Mouse (Mus musculus) stomach, embryonic 15.5 days (tissue): ENCODE measurements around the gene Olfr812. TPM values are rescaled to one million over a fixed set of nuclear protein-coding genes. Genes with fewer than 3 reads are reported as not detected.
"Not testable (repeated sequence)": the region's sequence is repeated elsewhere in the genome, so short reads cannot be mapped to it uniquely, and the experiment has no call there.

Source experiments
- ATAC-seq: fragments of 200-750 bp; cut with Nextera tagmentation; 2 replicates; pipeline ENCODE4 v1.8.0; 2017; ENCODE audit warnings: low read depth, moderate number of reproducible peaks, moderate TSS enrichment; ENCODE audit not compliant: insufficient read depth, low FRiP score
- H3K27ac ChIP-seq: fragments of 300-500 bp; sonication (generic); 2 replicates; pipeline ENCODE4 v1.5.1; 2015; ENCODE audit warnings: mild to moderate bottlenecking, inconsistent platforms
- H3K27me3 ChIP-seq: fragments of 300-500 bp; sonication (generic); replicated peaks from 2 replicates; pipeline ENCODE4 v1.6.1; 2015; ENCODE audit warnings: inconsistent platforms
- H3K36me3 ChIP-seq: fragments of 300-500 bp; sonication (generic); 2 replicates; pipeline ENCODE4 v1.6.1; 2015; ENCODE audit warnings: inconsistent platforms
- H3K4me1 ChIP-seq: fragments of 300-500 bp; sonication (generic); 2 replicates; pipeline ENCODE4 v1.6.1; 2015; ENCODE audit warnings: inconsistent platforms
- H3K4me2 ChIP-seq: fragments of 300-500 bp; sonication (generic); 2 replicates; pipeline ENCODE4 v1.6.1; 2015; ENCODE audit warnings: mild to moderate bottlenecking, inconsistent platforms
- H3K4me3 ChIP-seq: fragments of 300-500 bp; sonication (generic); replicated peaks from 2 replicates; pipeline ENCODE4 v1.5.1; 2015; ENCODE audit warnings: inconsistent platforms
- H3K9ac ChIP-seq: fragments of 300-500 bp; sonication (generic); 2 replicates; pipeline ENCODE4 v1.6.1; 2015; ENCODE audit warnings: inconsistent platforms
- H3K9me3 ChIP-seq: fragments of 300-500 bp; sonication (generic); 2 replicates; pipeline ENCODE4 v1.6.1; 2016; ENCODE audit warnings: inconsistent platforms
- WGBS: fragments of 180-500 bp; shearing (Covaris S2); methylation state at CpG from one replicate; pipeline ENCODE4 v1.1.7; 2015; 5-methylcytosine and 5-hydroxymethylcytosine counted together
- polyA plus RNA-seq: library from polyadenylated mRNA; unstranded; fragments of >200 nt; fragmentation: Nextera tagmentation; extraction: Ambion mirVana; gene quantifications from 2 replicates; pipeline ENCODE4 v1.2.1, GENCODE M21; 2015

Gene Olfr812
- polyA plus RNA-seq: not detected in 2 replicates

DNA sequence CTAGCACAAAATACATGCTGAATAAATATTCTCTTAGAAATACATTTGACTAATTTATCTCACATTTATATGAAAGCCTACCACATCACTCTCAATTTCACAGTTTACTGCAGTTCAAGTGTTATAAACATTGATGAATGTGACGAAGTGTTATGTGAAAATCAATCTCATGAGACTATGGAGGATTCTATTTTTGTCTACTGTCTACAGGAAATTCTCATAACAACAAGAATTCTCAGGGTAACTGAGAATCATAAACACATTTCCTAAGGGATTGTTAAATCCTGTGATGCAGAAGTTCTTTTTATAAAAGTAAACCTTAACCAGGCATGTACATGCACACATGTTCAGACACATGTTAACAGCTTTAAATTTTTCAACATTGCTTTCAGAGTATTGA is at the start of gene Olfr812:
Olfr812 (minus strand) TSS at position 101 of the 400 bp plus-strand sequence.
- H3K9me3 ChIP-seq: no peaks in the 10 kb centered on the region
- no peak within 1 kb of the TSS for H3K27ac ChIP-seq
- ATAC-seq: no peak
- 58% methylated on average over 1 of the region's 1 CpGs for WGBS
- H3K9ac ChIP-seq: no peak within 1 kb of the TSS
- H3K36me3 ChIP-seq: no peaks in the 10 kb centered on the region
- no peaks in the 10 kb centered on the region for H3K4me1 ChIP-seq
- no peak within 1 kb of the TSS for H3K4me3 ChIP-seq
- no peaks in the 10 kb centered on the region for H3K27me3 ChIP-seq
- H3K4me2 ChIP-seq: no peak within 1 kb of the TSS

DNA sequence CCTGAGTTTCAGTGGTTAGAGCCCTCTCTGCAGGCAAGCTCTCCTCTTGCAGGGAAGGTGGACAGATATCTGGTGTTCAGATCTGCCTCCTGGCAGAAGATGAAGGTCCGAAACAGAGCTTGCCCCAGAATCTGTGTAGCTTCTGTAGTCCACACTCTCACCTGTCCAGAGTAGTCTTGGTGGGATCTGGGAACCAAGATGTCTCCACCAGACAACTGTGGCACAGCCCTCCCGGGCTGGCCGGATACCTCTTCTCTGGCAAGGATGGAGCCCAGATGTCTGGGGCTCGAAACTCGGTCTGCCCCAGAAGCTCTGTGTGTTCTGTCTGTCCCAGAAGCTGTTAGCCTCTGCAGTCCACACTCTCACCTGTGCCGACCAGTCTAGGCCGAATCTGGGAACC is 40.0 kb upstream of the Olfr812 start:
- ATAC-seq: no peak
- Histone ChIP-seq H3K4me3 (no peak overlapping the region), H3K4me1 (no peaks in the 10 kb centered on the region), H3K27ac (no peak overlapping the region), H3K9ac (no peak overlapping the region), H3K4me2 (no peak overlapping the region), H3K36me3 (no peaks in the 10 kb centered on the region), H3K9me3 (no peaks in the 10 kb centered on the region), H3K27me3 (no peaks in the 10 kb centered on the region)
- 91% methylated on average over 7 of the region's 7 CpGs for WGBS

DNA sequence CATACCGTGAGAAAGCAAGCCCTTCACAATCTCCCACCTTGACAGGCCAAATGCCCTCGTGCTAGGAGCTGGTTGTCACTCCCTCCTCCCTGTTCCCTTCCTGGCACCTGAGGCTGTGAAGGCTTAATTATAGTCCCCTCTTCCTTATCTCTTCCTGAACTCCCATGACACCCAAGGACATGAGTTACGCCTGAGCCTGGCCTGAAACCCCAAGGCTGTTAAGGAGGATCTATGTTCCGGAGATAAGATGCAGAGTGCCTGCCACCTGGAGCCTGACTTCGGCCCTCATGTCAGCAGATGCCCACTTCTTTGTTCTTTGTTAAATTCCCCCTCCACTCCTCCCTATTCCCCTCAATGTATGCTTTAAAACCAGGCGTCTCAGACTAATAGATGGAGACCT is 39.6 kb upstream of the Olfr812 start:
- H3K4me2 ChIP-seq, H3K36me3 ChIP-seq, ATAC-seq, H3K4me1 ChIP-seq, H3K9ac ChIP-seq, H3K9me3 ChIP-seq, H3K27me3 ChIP-seq, H3K4me3 ChIP-seq, H3K27ac ChIP-seq: not testable (repeated sequence)
- 78% methylated on average over 6 of the region's 6 CpGs for WGBS

DNA sequence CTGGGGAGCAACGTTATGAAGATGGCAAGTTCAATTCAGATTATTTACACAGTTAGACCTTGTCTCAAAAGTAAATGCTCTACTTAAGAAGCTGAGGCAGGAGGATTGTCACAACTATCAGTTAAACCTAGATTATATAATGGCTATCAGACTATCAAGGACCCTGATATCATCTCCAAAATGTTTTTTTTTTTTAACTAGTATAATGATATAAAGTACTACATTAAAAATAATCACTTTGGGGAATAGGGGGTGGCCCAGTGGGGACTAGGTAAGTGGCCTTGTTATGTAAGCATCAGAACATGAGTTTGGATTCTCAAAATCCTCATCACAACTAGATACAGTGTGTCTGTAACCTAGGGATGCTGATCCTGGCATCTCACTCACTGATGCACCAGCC is 33.9 kb upstream of the Olfr812 start, which contains the start of gene Olfr814:
Olfr814 (minus strand) TSS at position 101 of the 400 bp plus-strand sequence.
- H3K9me3 ChIP-seq, H3K36me3 ChIP-seq, ATAC-seq, H3K4me3 ChIP-seq, H3K9ac ChIP-seq, H3K4me2 ChIP-seq, H3K4me1 ChIP-seq, H3K27me3 ChIP-seq, H3K27ac ChIP-seq: not testable (repeated sequence)
- WGBS: 43% methylated on average over 1 of the region's 1 CpGs

DNA sequence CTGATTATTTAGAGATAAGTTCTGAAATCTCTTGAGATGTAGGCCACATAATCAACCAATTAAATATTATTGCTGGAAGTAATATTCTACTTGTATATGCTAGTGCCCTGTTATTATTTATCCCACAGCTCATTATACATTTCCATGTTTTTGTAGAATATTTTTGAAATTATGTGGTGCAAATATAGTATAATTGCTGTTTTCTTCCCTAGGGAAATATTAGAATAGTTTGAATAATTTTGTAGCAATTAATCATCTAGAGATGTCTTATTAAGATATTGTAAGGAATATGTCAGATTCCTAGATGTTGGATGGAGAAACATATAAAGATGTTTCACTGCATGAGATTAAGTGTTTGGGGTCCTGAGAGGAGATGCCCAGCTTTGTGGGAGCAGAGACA is 9.2 kb upstream of the Olfr812 start, which contains the start of gene Olfr813:
Olfr813 (plus strand) TSS at position 301 of the 400 bp plus-strand sequence.
- Histone ChIP-seq H3K27me3 (no peaks in the 10 kb centered on the region), H3K9me3 (no peaks in the 10 kb centered on the region), H3K4me1 (no peaks in the 10 kb centered on the region), H3K4me2 (no peak within 1 kb of the TSS), H3K27ac (no peak within 1 kb of the TSS), H3K4me3 (no peak within 1 kb of the TSS), H3K36me3 (no peaks in the 10 kb centered on the region), H3K9ac (no peak within 1 kb of the TSS)
- ATAC-seq: no peak

DNA sequence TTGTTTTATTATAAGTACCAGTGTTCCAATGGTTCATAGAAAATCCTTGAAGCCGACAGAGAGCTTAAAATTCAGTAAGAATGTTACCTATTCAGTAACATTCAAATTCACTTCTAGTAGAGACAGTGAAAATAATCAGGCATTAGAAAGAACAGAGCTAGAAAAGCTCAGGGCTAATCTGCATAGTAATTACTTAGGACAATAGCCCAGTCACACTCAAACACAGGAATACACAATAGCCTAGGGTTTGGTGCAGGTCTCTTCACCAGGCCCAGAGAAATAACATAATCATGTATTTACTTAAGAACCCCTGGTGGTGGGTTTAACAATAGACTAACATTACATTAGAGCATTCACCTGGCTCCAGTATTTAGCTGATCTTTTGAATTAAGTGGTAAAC is 1.4 kb upstream of the Olfr812 start:
- Histone ChIP-seq H3K27me3 (no peaks in the 10 kb centered on the region), H3K9me3 (no peaks in the 10 kb centered on the region), H3K4me1 (no peaks in the 10 kb centered on the region), H3K4me2 (no peak overlapping the region), H3K9ac (no peak overlapping the region), H3K27ac (no peak overlapping the region), H3K36me3 (no peaks in the 10 kb centered on the region), H3K4me3 (no peak overlapping the region)
- WGBS: 79% methylated on average over 1 of the region's 1 CpGs
- no peak for ATAC-seq

DNA sequence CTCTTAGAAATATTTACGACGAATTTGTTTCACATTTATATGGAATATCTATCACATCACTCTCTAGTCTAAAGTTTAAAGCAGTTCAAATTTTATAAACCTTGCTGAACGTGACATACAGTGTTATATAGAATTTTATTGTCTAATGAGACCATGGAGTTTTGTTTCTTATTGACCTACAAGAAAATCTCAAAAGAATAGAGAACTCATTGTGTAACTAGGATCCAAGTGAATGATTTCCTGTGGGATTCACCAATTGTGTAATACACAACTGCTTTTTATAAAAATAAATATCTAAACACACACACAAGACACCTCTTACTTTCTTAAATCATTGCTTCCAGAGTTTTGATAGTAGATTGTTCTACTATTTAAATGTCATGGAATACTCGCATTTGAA is 41.6 kb downstream of the Olfr812 start, which contains the start of gene Olfr811:
Olfr811 (minus strand) TSS at position 101 of the 400 bp plus-strand sequence.
- 79% methylated on average over 4 of the region's 4 CpGs for WGBS
- Histone ChIP-seq H3K9ac (no peak within 1 kb of the TSS), H3K36me3 (no peaks in the 10 kb centered on the region), H3K27me3 (no peaks in the 10 kb centered on the region), H3K9me3 (no peaks in the 10 kb centered on the region), H3K27ac (no peak within 1 kb of the TSS), H3K4me1 (no peaks in the 10 kb centered on the region), H3K4me2 (no peak within 1 kb of the TSS), H3K4me3 (no peak within 1 kb of the TSS)
- ATAC-seq: no peak

DNA sequence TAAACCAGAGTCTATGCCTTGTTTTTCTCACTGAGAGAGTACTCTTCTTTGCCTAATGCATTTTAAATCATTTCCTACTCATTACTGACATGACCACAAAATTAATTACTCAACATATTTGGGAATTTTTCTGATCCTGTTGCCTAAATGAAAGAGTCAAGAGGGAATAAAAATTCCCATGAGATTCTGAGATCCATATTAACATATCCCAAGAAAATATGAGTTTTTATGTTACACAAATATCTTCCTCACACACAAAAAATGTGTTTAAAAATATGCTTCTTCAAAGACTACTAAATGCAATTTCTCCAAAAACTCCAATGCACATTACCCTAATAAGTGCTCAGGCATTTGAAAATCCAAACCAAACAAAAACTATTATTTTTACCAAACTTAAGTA is 51.1 kb downstream of the Olfr812 start, which contains the start of gene Olfr810:
Olfr810 (minus strand) TSS at position 101 of the 400 bp plus-strand sequence.
- ATAC-seq: no peak
- Histone ChIP-seq H3K4me1 (no peaks in the 10 kb centered on the region), H3K36me3 (no peaks in the 10 kb centered on the region), H3K27ac (no peak within 1 kb of the TSS), H3K9me3 (no peaks in the 10 kb centered on the region), H3K4me2 (no peak within 1 kb of the TSS), H3K4me3 (no peak within 1 kb of the TSS), H3K9ac (no peak within 1 kb of the TSS), H3K27me3 (no peaks in the 10 kb centered on the region)

Other genes with a start within 250 kb of the Olfr812 start
- gene Olfr796, start 233.5 kb downstream of the Olfr812 start, polyA plus RNA-seq: not detected in 2 replicates
- gene Olfr798, start 218.2 kb downstream of the Olfr812 start, polyA plus RNA-seq: not detected in 2 replicates
- gene Olfr799, start 208.6 kb downstream of the Olfr812 start, polyA plus RNA-seq: not detected in 2 replicates
- gene Olfr800, start 188.4 kb downstream of the Olfr812 start, polyA plus RNA-seq: not detected in 2 replicates
- not detected in 2 replicates for gene Olfr801, start 172.2 kb downstream of the Olfr812 start, polyA plus RNA-seq
- gene Olfr802, start 157.9 kb downstream of the Olfr812 start, polyA plus RNA-seq: not detected in 2 replicates
- gene Olfr803, start 151.8 kb downstream of the Olfr812 start, polyA plus RNA-seq: not detected in 2 replicates
- not detected in 2 replicates for gene Olfr804, start 142.9 kb downstream of the Olfr812 start, polyA plus RNA-seq
- not detected in 2 replicates for gene Olfr805, start 116.7 kb downstream of the Olfr812 start, polyA plus RNA-seq
- gene Olfr806, start 104.2 kb downstream of the Olfr812 start, polyA plus RNA-seq: not detected in 2 replicates
- gene Olfr807, start 88.3 kb downstream of the Olfr812 start, polyA plus RNA-seq: not detected in 2 replicates
- not detected in 2 replicates for gene Olfr808, start 80.6 kb downstream of the Olfr812 start, polyA plus RNA-seq
- not detected in 2 replicates for gene Olfr809, start 71.5 kb downstream of the Olfr812 start, polyA plus RNA-seq
- gene Olfr810, start 51.2 kb downstream of the Olfr812 start, polyA plus RNA-seq: not detected in 2 replicates
- not detected in 2 replicates for gene Olfr811, start 41.7 kb downstream of the Olfr812 start, polyA plus RNA-seq
- gene Olfr813, start 9.3 kb upstream of the Olfr812 start, polyA plus RNA-seq: not detected in 2 replicates
- gene Olfr814, start 33.8 kb upstream of the Olfr812 start, polyA plus RNA-seq: not detected in 2 replicates
- not detected in 2 replicates for gene Olfr815, start 59.8 kb upstream of the Olfr812 start, polyA plus RNA-seq
- gene Olfr816, start 69.5 kb upstream of the Olfr812 start, polyA plus RNA-seq: not detected in 2 replicates
- not detected in 2 replicates for gene Olfr818, start 103.0 kb upstream of the Olfr812 start, polyA plus RNA-seq
- not detected in 2 replicates for gene Olfr819, start 121.2 kb upstream of the Olfr812 start, polyA plus RNA-seq
- not detected in 2 replicates for gene Olfr247, start 130.0 kb upstream of the Olfr812 start, polyA plus RNA-seq
- gene Gm10310, start 139.0 kb upstream of the Olfr812 start, polyA plus RNA-seq: not detected in 2 replicates
- gene Olfr820, start 166.5 kb upstream of the Olfr812 start, polyA plus RNA-seq: not detected in 2 replicates
- gene Olfr821, start 184.3 kb upstream of the Olfr812 start, polyA plus RNA-seq: not detected in 2 replicates
- gene Olfr822, start 225.1 kb upstream of the Olfr812 start, polyA plus RNA-seq: not detected in 2 replicates